Comparison of ENCODE assay signal across 22 mouse cellular contexts in the genomic region with DNA sequence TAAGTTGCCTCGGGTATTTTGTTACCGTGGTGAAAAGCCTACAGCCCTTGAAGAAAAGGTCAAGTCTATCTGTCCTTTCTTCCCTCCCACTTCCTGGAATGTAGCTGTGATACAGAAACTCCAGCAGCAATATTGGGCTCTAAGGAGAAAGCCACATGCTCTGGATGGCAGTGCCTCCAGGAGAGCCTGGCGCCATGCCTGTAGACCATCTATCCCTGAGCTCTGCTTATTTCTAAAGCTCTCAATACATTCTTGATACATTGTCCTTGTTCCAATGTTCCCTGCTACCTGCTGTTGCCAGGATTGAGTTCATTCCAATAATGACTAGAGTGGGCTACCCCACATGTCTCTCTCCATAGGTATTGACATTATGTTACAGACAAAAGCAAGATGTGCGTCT. TPM values are rescaled to one million over a fixed set of nuclear protein-coding genes. Genes with fewer than 3 reads are reported as not detected.
A peak's percentile ranks its signal among the peaks of the same experiment; 100 is the strongest.
DNase-seq lines count a peak whose midpoint lies in the region; ATAC-seq and TF ChIP-seq lines count a peak whose summit lies in the region.
"Had no signal": no experiment of that assay in that cellular context is flagged by ENCODE, and none has a peak within 500 bp of the region (broad histone marks: within the 10 kb centered on the region; RNA-seq: fewer than 3 reads in every experiment).

No protein-coding gene starts in this region.

- no peaks in the 10 kb centered on the region for H3K9me3 ChIP-seq in hindbrain, embryonic 13.5 days
- H3K9me3 ChIP-seq in hindbrain, embryonic 12.5 days (replicated peaks) = no peaks in the 10 kb centered on the region
- no peaks in the 10 kb centered on the region for H3K9me3 ChIP-seq in hindbrain, postnatal 0 days (ENCODE audit: low read length)
- H3K9me3 ChIP-seq: embryonic facial prominence, embryonic 15.5 days; forebrain, embryonic 10.5 days; forebrain, embryonic 12.5 days had no signal

- H3K4me3 ChIP-seq in hindbrain, embryonic 13.5 days = no peak overlapping the region
- H3K4me3 ChIP-seq in hindbrain, embryonic 12.5 days = no peak overlapping the region
- no peak overlapping the region for H3K4me3 ChIP-seq in hindbrain, postnatal 0 days (ENCODE audit: low read length)
- H3K4me3 ChIP-seq: embryonic facial prominence, embryonic 13.5 days; embryonic facial prominence, embryonic 15.5 days; erythroblast, embryonic 14.5 days; forebrain, embryonic 10.5 days; forebrain, embryonic 12.5 days had no signal

- no peak for TF ChIP-seq CTCF in hindbrain, postnatal 0 days (IDR thresholded peaks at IDR 0.05; ENCODE audit: low read depth)

- H3K4me1 ChIP-seq in hindbrain, embryonic 13.5 days (replicated peaks) = peaks cover 41% of the 10 kb centered on the region
- H3K4me1 ChIP-seq in hindbrain, embryonic 12.5 days = peaks cover 28% of the 10 kb centered on the region
- peaks cover 10% of the 10 kb centered on the region for H3K4me1 ChIP-seq in hindbrain, postnatal 0 days (ENCODE audit: insufficient read depth, low read length)

- DNase-seq in cerebellum, postnatal 14 days = peak; percentile 49 to 50
- no peak for DNase-seq in cerebellum, postnatal 36 days
- peak; percentile 58 for DNase-seq in left cerebral cortex, postnatal 4 days
- no peak for DNase-seq in left cerebral cortex, adult 18-20 months (ENCODE audit: low spot score in 2 of 2)
- no peak for DNase-seq in hindbrain, postnatal 0 days (ENCODE audit: low spot score)
- DNase-seq in gastrocnemius, postnatal 10 days = no peak
- DNase-seq: adrenal gland, adult 2 months; adrenal gland, postnatal 10 days; adrenal gland, postnatal 25 days; embryo, embryonic 11 days had no signal

- 90% methylated on average over 4 of the region's 4 CpGs for WGBS in hindbrain, embryonic 13.5 days
- WGBS in hindbrain, embryonic 12.5 days = 82% methylated on average over 4 of the region's 4 CpGs
- 76% methylated on average over 4 of the region's 4 CpGs for WGBS in hindbrain, postnatal 0 days

- peaks cover 18% of the 10 kb centered on the region for H3K27me3 ChIP-seq in hindbrain, embryonic 13.5 days
- H3K27me3 ChIP-seq in hindbrain, embryonic 12.5 days = peaks cover 8% of the 10 kb centered on the region
- no peaks in the 10 kb centered on the region for H3K27me3 ChIP-seq in hindbrain, postnatal 0 days (ENCODE audit: insufficient read depth, low read length)

- H3K9ac ChIP-seq in hindbrain, embryonic 13.5 days = no peak overlapping the region
- no peak overlapping the region for H3K9ac ChIP-seq in hindbrain, embryonic 12.5 days
- H3K9ac ChIP-seq in hindbrain, postnatal 0 days (replicated peaks; ENCODE audit: low read length) = no peak overlapping the region
- H3K9ac ChIP-seq: embryonic facial prominence, embryonic 13.5 days; embryonic facial prominence, embryonic 15.5 days; forebrain, embryonic 12.5 days had no signal

- no peaks in the 10 kb centered on the region for H3K36me3 ChIP-seq in hindbrain, embryonic 13.5 days
- H3K36me3 ChIP-seq in hindbrain, embryonic 12.5 days = no peaks in the 10 kb centered on the region
- no peaks in the 10 kb centered on the region for H3K36me3 ChIP-seq in hindbrain, postnatal 0 days (ENCODE audit: insufficient read depth, low read length)
- H3K36me3 ChIP-seq: embryonic facial prominence, embryonic 13.5 days; embryonic facial prominence, embryonic 15.5 days; forebrain, embryonic 10.5 days; forebrain, embryonic 12.5 days had no signal

- intact Hi-C loops in left cerebral cortex, postnatal 4 days (cut with DNase I) = no loop called here

- ATAC-seq in hindbrain, embryonic 13.5 days (ENCODE audit: low FRiP score) = no peak
- ATAC-seq in hindbrain, embryonic 12.5 days (ENCODE audit: low FRiP score) = no peak
- ATAC-seq in hindbrain, postnatal 0 days = no peak
- ATAC-seq: forebrain, embryonic 14.5 days; forebrain, embryonic 16.5 days had no signal

- peak overlapping the region; percentile 35; the same call in 1 of the 2 replicates for H3K27ac ChIP-seq in hindbrain, embryonic 13.5 days
- H3K27ac ChIP-seq in hindbrain, embryonic 12.5 days = no peak overlapping the region
- H3K27ac ChIP-seq in hindbrain, postnatal 0 days = peak overlapping the region; percentile 32; the same call in 1 of the 2 replicates
- H3K27ac ChIP-seq: embryonic facial prominence, embryonic 13.5 days; embryonic facial prominence, embryonic 15.5 days; forebrain, embryonic 10.5 days; forebrain, embryonic 12.5 days had no signal

- no peak overlapping the region for H3K4me2 ChIP-seq in hindbrain, embryonic 13.5 days
- no peak overlapping the region for H3K4me2 ChIP-seq in hindbrain, embryonic 12.5 days (replicated peaks)
- H3K4me2 ChIP-seq in hindbrain, postnatal 0 days (ENCODE audit: low read depth, low read length) = no peak overlapping the region
- H3K4me2 ChIP-seq: embryonic facial prominence, embryonic 13.5 days; embryonic facial prominence, embryonic 15.5 days; forebrain, embryonic 12.5 days had no signal

RNA-seq across cellular contexts. Expression of gene Wscd2, which starts 33.4 kb away (rescaled TPM):
- polyA plus RNA-seq in hindbrain, embryonic 13.5 days (2015; fragmentation: Nextera tagmentation; extraction: Ambion mirVana) = 9.8 and 10.4 TPM in 2 replicates
- 13.5 and 14.1 TPM in 2 replicates for polyA plus RNA-seq in hindbrain, embryonic 12.5 days (2016; fragmentation: Nextera tagmentation; extraction: Ambion mirVana)
- 10 to 100 TPM; 39.4 to 43.9 TPM for total RNA-seq in left cerebral cortex, postnatal 4 days (2021)
- 10 to 100 TPM; 53.0 to 56.5 TPM for total RNA-seq in left cerebral cortex, adult 18-20 months (2021)
- 25.1 and 33.8 TPM in 2 replicates for total RNA-seq in hindbrain, postnatal 0 days (2014; rRNA removed)
- polyA plus RNA-seq in hindbrain, postnatal 0 days (2015; fragmentation: Nextera tagmentation; extraction: Ambion mirVana) = 8.9 and 9.8 TPM in 2 replicates
- under 1 TPM; 0.94 to 0.99 TPM for total RNA-seq in gastrocnemius, postnatal 10 days (2021)
- total RNA-seq: common myeloid progenitor, adult 5-6 weeks; MEL had no signal
- polyA plus RNA-seq: C2C12; erythroblast, embryonic 14.5 days had no signal

Comparison
In these comparisons a context has a peak if more than half of its experiments do, and no peak if none do; other contexts are left out.
1. DNase-seq: peak in cerebellum, postnatal 14 days (2 of 2) and left cerebral cortex, postnatal 4 days (single experiment); none in cerebellum, postnatal 36 days (0 of 2), left cerebral cortex, adult 18-20 months (0 of 2), hindbrain, postnatal 0 days (single experiment) and gastrocnemius, postnatal 10 days (single experiment).
2. RNA of gene Wscd2, which starts 33.4 kb away (total RNA-seq): 53.0 to 56.5 TPM in left cerebral cortex, adult 18-20 months, 39.4 to 43.9 TPM in left cerebral cortex, postnatal 4 days and 25.1 to 33.8 TPM in hindbrain, postnatal 0 days; 0.94 to 0.99 TPM in gastrocnemius, postnatal 10 days; every median in the first group is over 10 times any median in the second.